Mouse (Mus musculus) limb, embryonic 11.5 days (tissue): ENCODE data around the gene Prkar1a. TPM values are rescaled to one million over a fixed set of nuclear protein-coding genes. Genes with fewer than 3 reads are reported as not detected.

Experiments used
- ATAC-seq: fragments of 200-750 bp; cut with Nextera tagmentation; 2 replicates; pipeline ENCODE4 v1.8.0; 2017; ENCODE audit warnings: low read depth; ENCODE audit not compliant: insufficient number of reproducible peaks, low FRiP score, low TSS enrichment
- DNase-seq: peaks from one replicate; pipeline ENCODE4 v3.0.0-alpha.2; 2015; ENCODE audit warnings: low spot score
- H3K27ac ChIP-seq: fragments of 300-500 bp; sonication (generic); replicated peaks from 2 replicates; pipeline ENCODE4 v1.5.1; 2014; ENCODE audit warnings: low read depth, mild to moderate bottlenecking, low read length
- H3K27me3 ChIP-seq: fragments of 300-500 bp; sonication (generic); 2 replicates; pipeline ENCODE4 v1.6.1; 2014; ENCODE audit warnings: mild to moderate bottlenecking, low read length, mixed read lengths; ENCODE audit not compliant: control insufficient read depth, insufficient read depth
- H3K36me3 ChIP-seq: fragments of 300-500 bp; sonication (generic); 2 replicates; pipeline ENCODE4 v1.6.1; 2014; ENCODE audit warnings: mild to moderate bottlenecking, low read length, moderate library complexity, mixed read lengths; ENCODE audit not compliant: control insufficient read depth, insufficient read depth
- H3K4me1 ChIP-seq: fragments of 300-500 bp; sonication (generic); 2 replicates; pipeline ENCODE4 v1.6.1; 2014; ENCODE audit warnings: low read length, mixed read lengths; ENCODE audit not compliant: control insufficient read depth, insufficient read depth
- H3K4me2 ChIP-seq: fragments of 300-500 bp; sonication (generic); 2 replicates; pipeline ENCODE4 v1.6.1; 2014; ENCODE audit warnings: low read depth, mild to moderate bottlenecking, moderate library complexity; ENCODE audit not compliant: severe bottlenecking
- H3K4me3 ChIP-seq: fragments of 300-500 bp; sonication (generic); 2 replicates; pipeline ENCODE4 v1.5.1; 2014; ENCODE audit warnings: low read depth, low read length
- H3K9ac ChIP-seq: fragments of 300-500 bp; sonication (generic); 2 replicates; pipeline ENCODE4 v1.6.1; 2014; ENCODE audit warnings: mild to moderate bottlenecking, low read length
- H3K9me3 ChIP-seq: fragments of 300-500 bp; sonication (generic); 2 replicates; pipeline ENCODE4 v1.6.1; 2016; ENCODE audit warnings: low read length; ENCODE audit not compliant: control insufficient read depth
- WGBS: fragments of 180-500 bp; shearing (Covaris S2); extraction: QIAGEN DNeasy Blood & Tissue Kit; methylation state at CpG from one replicate; pipeline ENCODE4 v1.1.7; 2014; 5-methylcytosine and 5-hydroxymethylcytosine counted together
- polyA plus RNA-seq: library from polyadenylated mRNA; unstranded; fragments of >200 nt; fragmentation: Nextera tagmentation; extraction: Ambion mirVana; gene quantifications from 2 replicates; pipeline ENCODE4 v1.2.1, GENCODE M21; 2014

Gene Prkar1a
- polyA plus RNA-seq, 1 experiment from 2014 or later: 384 TPM

GRCm38 (mm10) chr11:109681556-109681955 lies 32.4 kb downstream of the Prkar1a start:
- ATAC-seq: no peak
- Histone ChIP-seq H3K4me2 (no peak overlapping the region), H3K27ac (no peak overlapping the region), H3K36me3 (no peaks in the 10 kb centered on the region), H3K4me1 (no peaks in the 10 kb centered on the region), H3K4me3 (no peak overlapping the region), H3K9me3 (no peaks in the 10 kb centered on the region), H3K9ac (no peak overlapping the region), H3K27me3 (no peaks in the 10 kb centered on the region)
- DNase-seq: no peak
- WGBS: 84% methylated on average over 3 of the region's 3 CpGs

- Histone ChIP-seq H3K4me3 (no peak overlapping the region), H3K36me3 (no peaks in the 10 kb centered on the region), H3K27me3 (no peaks in the 10 kb centered on the region), H3K9me3 (no peaks in the 10 kb centered on the region), H3K27ac (no peak overlapping the region), H3K4me2 (no peak overlapping the region), H3K9ac (no peak overlapping the region), H3K4me1 (no peaks in the 10 kb centered on the region)
- ATAC-seq (no peak), DNase-seq (no peak)
- 94% methylated on average over 6 of the region's 6 CpGs for WGBS
These were observed 33.0 kb downstream of the Prkar1a start for GRCm38 (mm10) chr11:109682221-109682620.

GRCm38 (mm10) chr11:109689539-109689938 lies 40.3 kb downstream of the Prkar1a start:
- Histone ChIP-seq H3K36me3 (no peaks in the 10 kb centered on the region), H3K27me3 (no peaks in the 10 kb centered on the region), H3K9me3 (no peaks in the 10 kb centered on the region), H3K9ac (no peak overlapping the region), H3K4me1 (no peaks in the 10 kb centered on the region), H3K4me2 (no peak overlapping the region), H3K27ac (no peak overlapping the region), H3K4me3 (no peak overlapping the region)
- ATAC-seq: no peak
- no peak for DNase-seq
- 91% methylated on average over 4 of the region's 4 CpGs for WGBS

GRCm38 (mm10) chr11:109692737-109693136 lies 43.5 kb downstream of the Prkar1a start:
- ATAC-seq (no peak), DNase-seq (no peak)
- Histone ChIP-seq H3K27me3 (no peaks in the 10 kb centered on the region), H3K4me3 (no peak overlapping the region), H3K4me1 (no peaks in the 10 kb centered on the region), H3K36me3 (no peaks in the 10 kb centered on the region), H3K9me3 (no peaks in the 10 kb centered on the region), H3K9ac (no peak overlapping the region), H3K4me2 (no peak overlapping the region), H3K27ac (no peak overlapping the region)
- 44% methylated on average over 3 of the region's 3 CpGs for WGBS

- no peak for ATAC-seq
- no peaks in the 10 kb centered on the region for H3K36me3 ChIP-seq
- no peaks in the 10 kb centered on the region for H3K9me3 ChIP-seq
- no peak overlapping the region for H3K4me2 ChIP-seq
- H3K9ac ChIP-seq: no peak overlapping the region
- DNase-seq: no peak
- no peaks in the 10 kb centered on the region for H3K27me3 ChIP-seq
- no peaks in the 10 kb centered on the region for H3K4me1 ChIP-seq
- WGBS: 89% methylated on average over 4 of the region's 4 CpGs
- H3K27ac ChIP-seq: no peak overlapping the region
- H3K4me3 ChIP-seq: no peak overlapping the region
These were observed 47.3 kb downstream of the Prkar1a start for GRCm38 (mm10) chr11:109696519-109696918.

GRCm38 (mm10) chr11:109697089-109697643 lies 48.0 kb downstream of the Prkar1a start:
- WGBS: 89% methylated on average over 5 of the region's 5 CpGs
- no peaks in the 10 kb centered on the region for H3K4me1 ChIP-seq
- H3K4me2 ChIP-seq: no peak overlapping the region
- H3K27me3 ChIP-seq: no peaks in the 10 kb centered on the region
- H3K4me3 ChIP-seq: no peak overlapping the region
- no peak overlapping the region for H3K27ac ChIP-seq
- H3K36me3 ChIP-seq: no peaks in the 10 kb centered on the region
- no peaks in the 10 kb centered on the region for H3K9me3 ChIP-seq
- no peak overlapping the region for H3K9ac ChIP-seq
- no peak for ATAC-seq
- no peak for DNase-seq

GRCm38 (mm10) chr11:109698740-109699139 lies 49.5 kb downstream of the Prkar1a start:
- Histone ChIP-seq H3K9ac (no peak overlapping the region), H3K4me2 (no peak overlapping the region), H3K27ac (no peak overlapping the region), H3K27me3 (no peaks in the 10 kb centered on the region), H3K4me3 (no peak overlapping the region), H3K36me3 (no peaks in the 10 kb centered on the region), H3K4me1 (no peaks in the 10 kb centered on the region), H3K9me3 (no peaks in the 10 kb centered on the region)
- ATAC-seq (no peak), DNase-seq (no peak)
- WGBS: 85% methylated on average over 10 of the region's 10 CpGs

- no peaks in the 10 kb centered on the region for H3K36me3 ChIP-seq
- no peaks in the 10 kb centered on the region for H3K9me3 ChIP-seq
- H3K9ac ChIP-seq: no peak overlapping the region
- no peak overlapping the region for H3K4me2 ChIP-seq
- no peak overlapping the region for H3K27ac ChIP-seq
- H3K4me1 ChIP-seq: no peaks in the 10 kb centered on the region
- 61% methylated on average over 2 of the region's 2 CpGs for WGBS
- no peak for ATAC-seq
- H3K4me3 ChIP-seq: no peak overlapping the region
- H3K27me3 ChIP-seq: no peaks in the 10 kb centered on the region
- DNase-seq: no peak
These were observed 50.6 kb downstream of the Prkar1a start for GRCm38 (mm10) chr11:109699784-109700183.

- Histone ChIP-seq H3K27ac (no peak overlapping the region), H3K4me3 (no peak overlapping the region), H3K4me2 (no peak overlapping the region), H3K4me1 (no peaks in the 10 kb centered on the region), H3K9me3 (no peaks in the 10 kb centered on the region), H3K36me3 (no peaks in the 10 kb centered on the region), H3K9ac (no peak overlapping the region), H3K27me3 (no peaks in the 10 kb centered on the region)
- ATAC-seq: no peak
- DNase-seq: no peak
- WGBS: 87% methylated on average over 6 of the region's 6 CpGs
These were observed 51.6 kb downstream of the Prkar1a start for GRCm38 (mm10) chr11:109700761-109701160.
